Comparison of ENCODE assay signal across 8 mouse cellular contexts in the genomic region with DNA sequence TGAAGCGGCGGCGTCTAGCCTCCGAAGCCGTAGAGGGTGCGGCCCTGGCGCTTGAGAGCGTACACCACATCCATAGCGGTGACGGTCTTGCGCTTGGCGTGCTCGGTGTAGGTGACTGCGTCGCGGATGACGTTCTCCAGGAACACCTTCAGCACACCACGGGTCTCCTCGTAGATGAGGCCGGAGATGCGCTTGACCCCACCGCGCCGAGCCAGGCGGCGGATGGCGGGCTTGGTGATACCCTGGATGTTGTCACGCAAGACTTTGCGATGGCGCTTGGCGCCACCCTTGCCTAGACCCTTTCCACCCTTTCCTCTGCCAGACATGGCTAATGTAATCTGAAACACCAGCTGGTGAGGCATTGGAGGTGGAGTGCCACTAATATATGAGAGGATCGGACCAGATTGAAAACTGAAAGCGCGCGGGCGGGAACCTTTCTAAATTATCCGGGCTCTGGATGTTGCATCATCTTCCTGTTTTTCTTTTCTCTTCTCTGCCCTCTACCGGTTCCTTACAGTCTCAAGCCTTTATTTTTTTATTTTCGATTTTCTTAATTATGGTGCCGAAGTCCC. TPM values are rescaled to one million over a fixed set of nuclear protein-coding genes. Genes with fewer than 3 reads are reported as not detected.
DNase-seq lines count a peak whose midpoint lies in the region; ATAC-seq and TF ChIP-seq lines count a peak whose summit lies in the region.

A gene (minus strand): TSS at position 333 of the 572 bp plus-strand sequence.

- H3K9ac ChIP-seq in embryonic facial prominence, embryonic 15.5 days: peak within 1 kb of the TSS; percentile 74
- peak within 1 kb of the TSS; percentile 86 for H3K9ac ChIP-seq in kidney, embryonic 14.5 days (ENCODE audit: low read depth, low read length)
- peak within 1 kb of the TSS; percentile 75 for H3K9ac ChIP-seq in limb, embryonic 14.5 days (ENCODE audit: low read depth, low read length, severe bottlenecking)
- peak within 1 kb of the TSS; percentile 75 for H3K9ac ChIP-seq in midbrain, embryonic 16.5 days (ENCODE audit: low read depth, low read length)

- no peaks in the 10 kb centered on the region for H3K9me3 ChIP-seq in embryonic facial prominence, embryonic 15.5 days (replicated peaks)
- no peaks in the 10 kb centered on the region for H3K9me3 ChIP-seq in kidney, embryonic 14.5 days (ENCODE audit: control insufficient read depth, low read length)
- no peaks in the 10 kb centered on the region for H3K9me3 ChIP-seq in limb, embryonic 14.5 days (ENCODE audit: control insufficient read depth, low read length)
- H3K9me3 ChIP-seq in midbrain, embryonic 16.5 days (replicated peaks; ENCODE audit: control insufficient read depth, low read length, poor library complexity, severe bottlenecking): no peaks in the 10 kb centered on the region

- under 1% methylated on average over 37 of the region's 40 CpGs for WGBS in embryonic facial prominence, embryonic 15.5 days
- WGBS in kidney, embryonic 14.5 days: 1% methylated on average over 40 of the region's 40 CpGs
- under 1% methylated on average over 40 of the region's 40 CpGs for WGBS in limb, embryonic 14.5 days
- WGBS in midbrain, embryonic 16.5 days: under 1% methylated on average over 40 of the region's 40 CpGs
- 1% methylated on average over 40 of the region's 40 CpGs for WGBS in spleen, adult 2 months

- H3K4me2 ChIP-seq in embryonic facial prominence, embryonic 15.5 days (replicated peaks): peak within 1 kb of the TSS; percentile 65
- H3K4me2 ChIP-seq in kidney, embryonic 14.5 days (replicated peaks; ENCODE audit: low read depth, low read length): peak within 1 kb of the TSS; percentile 81
- H3K4me2 ChIP-seq in limb, embryonic 14.5 days (replicated peaks; ENCODE audit: low read depth, low read length, severe bottlenecking): peak within 1 kb of the TSS; percentile 78
- H3K4me2 ChIP-seq in midbrain, embryonic 16.5 days (ENCODE audit: low read length): peak within 1 kb of the TSS; percentile 56

- H3K4me1 ChIP-seq in bone marrow macrophage, adult 2 months (ENCODE audit: control insufficient read depth, insufficient read depth, low read length): peaks cover 28% of the 10 kb centered on the region
- peaks cover 27% of the 10 kb centered on the region for H3K4me1 ChIP-seq in embryonic facial prominence, embryonic 15.5 days
- peaks cover 26% of the 10 kb centered on the region; the same call in 1 of the 2 replicates for H3K4me1 ChIP-seq in kidney, embryonic 14.5 days (ENCODE audit: control insufficient read depth, insufficient read depth, low read length)
- H3K4me1 ChIP-seq in limb, embryonic 14.5 days (ENCODE audit: control insufficient read depth, insufficient read depth, low read length): peaks cover 17% of the 10 kb centered on the region
- peaks cover 15% of the 10 kb centered on the region; the same call in 1 of the 2 replicates for H3K4me1 ChIP-seq in midbrain, embryonic 16.5 days (ENCODE audit: control insufficient read depth, insufficient read depth, low read length)
- H3K4me1 ChIP-seq in spleen, adult 2 months (ENCODE audit: control insufficient read depth, insufficient read depth, insufficient read length): peaks cover 6% of the 10 kb centered on the region; the same call in 1 of the 2 replicates

- TF ChIP-seq POLR2A in bone marrow macrophage, adult 2 months (IDR thresholded peaks at IDR 0.05; ENCODE audit: borderline replicate concordance, low read depth, low read length): peak; percentile 95
- TF ChIP-seq POLR2A in limb, embryonic 14.5 days (IDR thresholded peaks at IDR 0.05; ENCODE audit: borderline replicate concordance, extremely low read depth, insufficient read depth, insufficient read length): peak; percentile 99; the same call in 1 of the 2 replicates
- TF ChIP-seq POLR2A in spleen, adult 2 months (IDR thresholded peaks at IDR 0.05; ENCODE audit: low read depth, low read length): peak; percentile 100

- TF ChIP-seq CTCF in bone marrow macrophage, adult 2 months (IDR thresholded peaks at IDR 0.05; ENCODE audit: low read depth, low read length): no peak
- no peak for TF ChIP-seq CTCF in spleen, adult 2 months (IDR thresholded peaks at IDR 0.05; ENCODE audit: extremely low read depth, insufficient read depth, insufficient read length, insufficient replicate concordance)

- H3K27me3 ChIP-seq in embryonic facial prominence, embryonic 15.5 days: no peaks in the 10 kb centered on the region
- no peaks in the 10 kb centered on the region for H3K27me3 ChIP-seq in kidney, embryonic 14.5 days (ENCODE audit: control insufficient read depth, insufficient read depth, low read length)
- H3K27me3 ChIP-seq in limb, embryonic 14.5 days (ENCODE audit: control insufficient read depth, insufficient read depth, low read length): no peaks in the 10 kb centered on the region
- no peaks in the 10 kb centered on the region for H3K27me3 ChIP-seq in midbrain, embryonic 16.5 days (ENCODE audit: control insufficient read depth, insufficient read depth, low read depth, low read length)
- no peaks in the 10 kb centered on the region for H3K27me3 ChIP-seq in spleen, adult 2 months (ENCODE audit: control insufficient read depth, insufficient read depth, low read length)

- peak within 1 kb of the TSS; percentile 76 for H3K4me3 ChIP-seq in bone marrow macrophage, adult 2 months (ENCODE audit: insufficient read depth, low read length)
- peak within 1 kb of the TSS; percentile 68 for H3K4me3 ChIP-seq in embryonic facial prominence, embryonic 15.5 days (replicated peaks)
- H3K4me3 ChIP-seq in kidney, embryonic 14.5 days (ENCODE audit: low read length): peak within 1 kb of the TSS; percentile 60
- H3K4me3 ChIP-seq in limb, embryonic 14.5 days (replicated peaks; ENCODE audit: low read length): peak within 1 kb of the TSS; percentile 60
- peak within 1 kb of the TSS; percentile 45 for H3K4me3 ChIP-seq in midbrain, embryonic 16.5 days (ENCODE audit: low read depth, low read length)
- H3K4me3 ChIP-seq in spleen, adult 2 months (ENCODE audit: extremely low read depth, insufficient read depth, insufficient read length): peak within 1 kb of the TSS; percentile 76

- H3K36me3 ChIP-seq in embryonic facial prominence, embryonic 15.5 days: no peaks in the 10 kb centered on the region
- H3K36me3 ChIP-seq in kidney, embryonic 14.5 days (ENCODE audit: control insufficient read depth, insufficient read depth, low read length): no peaks in the 10 kb centered on the region
- no peaks in the 10 kb centered on the region for H3K36me3 ChIP-seq in limb, embryonic 14.5 days (ENCODE audit: control insufficient read depth, insufficient read depth, low read length)
- no peaks in the 10 kb centered on the region for H3K36me3 ChIP-seq in midbrain, embryonic 16.5 days (ENCODE audit: control insufficient read depth, insufficient read depth, low read length)
- H3K36me3 ChIP-seq in spleen, adult 2 months (ENCODE audit: control insufficient read depth, insufficient read depth, low read length): no peaks in the 10 kb centered on the region

- DNase-seq in B cell, adult 2 months: peak; percentile 96 to 97
- peak; percentile 99 for DNase-seq in heart, adult 9 months (ENCODE audit: low spot score in 2 of 2)
- DNase-seq in limb, embryonic 14.5 days (ENCODE audit: low spot score): peak; percentile 99
- DNase-seq in spleen, adult 2 months (ENCODE audit: low read depth in 1 of 2, low spot score in 2 of 2): peak; percentile 89 to 92

- peak within 1 kb of the TSS; percentile 94 for H3K27ac ChIP-seq in bone marrow macrophage, adult 2 months (ENCODE audit: insufficient read depth, low read depth, low read length)
- peak within 1 kb of the TSS; percentile 99 for H3K27ac ChIP-seq in embryonic facial prominence, embryonic 15.5 days (replicated peaks)
- H3K27ac ChIP-seq in kidney, embryonic 14.5 days (ENCODE audit: low read depth, low read length): peak within 1 kb of the TSS; percentile 99
- H3K27ac ChIP-seq in limb, embryonic 14.5 days (replicated peaks; ENCODE audit: low read depth, low read length): peak within 1 kb of the TSS; percentile 98
- peak within 1 kb of the TSS; percentile 96 for H3K27ac ChIP-seq in midbrain, embryonic 16.5 days (ENCODE audit: low read length)
- H3K27ac ChIP-seq in spleen, adult 2 months (ENCODE audit: insufficient read depth, low read length): peak within 1 kb of the TSS; percentile 100

- peak; percentile 89 for ATAC-seq in embryonic facial prominence, embryonic 15.5 days (ENCODE audit: insufficient number of reproducible peaks, low FRiP score, low TSS enrichment, low read depth)
- peak; percentile 92 for ATAC-seq in kidney, embryonic 14.5 days (ENCODE audit: low FRiP score, low TSS enrichment)
- ATAC-seq in limb, embryonic 14.5 days (ENCODE audit: low FRiP score, low read depth): peak; percentile 90
- peak; percentile 91 for ATAC-seq in midbrain, embryonic 16.5 days

RNA-seq across cellular contexts. Expression of the gene that starts here (rescaled TPM):
- 1.9 and 3.1 TPM in 2 replicates for polyA plus RNA-seq in bone marrow macrophage, adult 2 months (2012; ENCODE audit: insufficient read depth, insufficient read length, missing spikeins)
- polyA plus RNA-seq in embryonic facial prominence, embryonic 15.5 days (2015; fragmentation: Nextera tagmentation; extraction: Ambion mirVana): 8.7 and 11.5 TPM in 2 replicates
- 8.9 and 10.8 TPM in 2 replicates for polyA plus RNA-seq in kidney, embryonic 14.5 days (2014; fragmentation: Nextera tagmentation; extraction: Ambion mirVana)
- polyA plus RNA-seq in limb, embryonic 14.5 days (2012; rRNA removed): 5.9 and 6.4 TPM in 2 replicates
- polyA plus RNA-seq in limb, embryonic 14.5 days (2014; fragmentation: Nextera tagmentation; extraction: Ambion mirVana): 8.5 and 11.1 TPM in 2 replicates
- 3.3 and 3.8 TPM in 2 replicates for polyA plus RNA-seq in midbrain, embryonic 16.5 days (2015; fragmentation: Nextera tagmentation; extraction: Ambion mirVana)
- 9.3 and 15.4 TPM in 2 replicates for polyA plus RNA-seq in spleen, adult 2 months (2012; rRNA removed)

Comparison
In these comparisons a context has a peak if more than half of its experiments do, and no peak if none do; other contexts are left out.
1. Peak in every context shown above with its lines: DNase-seq, ATAC-seq, H3K4me3 ChIP-seq and H3K27ac ChIP-seq.